Mouse (Mus musculus) lung, adult 2 months (tissue): Measurements from ENCODE around the gene Zbtb3.
A peak's percentile ranks its signal among the peaks of the same experiment; 100 is the strongest.

Source experiments
- CTCF ChIP-seq: fragments of 200-500 bp; IDR thresholded peaks from 2 replicates; pipeline ENCODE4 v1.5.1; 2011; ENCODE audit warnings: mild to moderate bottlenecking, low read length, control low read depth; ENCODE audit not compliant: insufficient read depth
- POLR2A ChIP-seq: fragments of 200-500 bp; IDR thresholded peaks from 2 replicates; pipeline ENCODE4 v1.6.1; 2011; ENCODE audit warnings: low read depth, mild to moderate bottlenecking, control low read depth, low read length, borderline replicate concordance; ENCODE audit errors: extremely low read depth

- TF ChIP-seq CTCF (no peak), POLR2A (peak; percentile 84; the same call in 1 of the 2 replicates)
These were observed 4.0 kb upstream of the Zbtb3 start, which contains the start of gene Polr2g for GRCm38 (mm10) chr19:8798264-8798946.
